Mouse (Mus musculus) telencephalon, adult 2 months (tissue): Measurements from ENCODE around the gene Stoml1.

Experiments used
- DNase-seq: peaks from one replicate; pipeline ENCODE4 v3.0.0-alpha.2; 2011; ENCODE audit warnings: low read depth, low spot score

Stoml1 gene

DNA sequence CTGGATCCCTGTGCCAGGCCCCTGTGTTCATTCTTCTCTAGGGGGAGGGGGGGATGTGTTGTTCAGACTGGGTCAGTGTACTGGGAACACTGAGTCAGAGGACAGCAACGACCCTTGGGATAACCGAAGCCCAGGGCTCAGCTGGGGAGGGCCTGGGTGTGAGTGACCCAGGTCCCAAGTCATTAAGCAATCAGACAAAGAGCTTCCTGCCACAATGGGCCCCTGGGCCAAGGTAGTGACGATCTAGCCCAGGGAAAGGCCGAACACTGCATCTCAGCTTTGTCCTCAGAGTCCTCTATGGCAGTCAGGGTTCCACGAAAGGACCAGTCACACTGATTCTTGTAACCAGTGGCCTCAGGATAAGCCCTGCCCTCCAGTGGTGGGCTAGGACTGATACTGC, 50.2 kb downstream of the Stoml1 start:
- no peak for DNase-seq

DNA sequence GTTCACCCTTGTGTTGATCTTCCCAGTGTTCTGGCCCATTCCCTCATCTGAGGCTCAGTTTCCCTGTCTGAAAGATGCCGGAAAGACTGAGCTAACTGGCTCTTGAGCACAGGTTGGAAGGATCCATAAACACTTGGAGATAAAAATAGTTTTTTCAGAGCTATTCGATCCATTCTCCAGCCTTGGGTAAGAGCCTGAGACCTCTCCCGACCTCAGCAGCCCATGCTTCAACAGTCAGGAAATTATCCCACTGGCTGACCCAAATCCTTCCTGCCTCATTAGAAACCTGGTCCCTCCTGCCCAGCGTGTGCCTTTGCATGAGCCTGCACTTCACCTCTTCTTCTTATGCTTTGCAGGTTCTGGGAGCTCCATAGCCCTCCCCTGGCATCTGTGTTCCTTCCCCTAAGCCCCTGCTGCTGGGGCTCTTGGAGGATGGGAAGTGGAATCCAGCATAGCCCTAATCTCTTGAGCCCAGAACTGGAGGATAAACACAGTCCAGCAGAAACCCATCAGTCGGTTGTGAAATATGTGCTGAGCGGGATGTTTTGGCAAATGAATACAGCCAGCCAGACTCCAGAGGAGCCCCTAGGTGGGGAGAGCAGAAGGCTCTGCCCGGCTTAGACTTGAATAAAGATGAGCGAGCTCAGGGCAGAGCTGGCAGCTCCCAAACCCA, 50.8 kb downstream of the Stoml1 start:
- DNase-seq: no peak

DNA sequence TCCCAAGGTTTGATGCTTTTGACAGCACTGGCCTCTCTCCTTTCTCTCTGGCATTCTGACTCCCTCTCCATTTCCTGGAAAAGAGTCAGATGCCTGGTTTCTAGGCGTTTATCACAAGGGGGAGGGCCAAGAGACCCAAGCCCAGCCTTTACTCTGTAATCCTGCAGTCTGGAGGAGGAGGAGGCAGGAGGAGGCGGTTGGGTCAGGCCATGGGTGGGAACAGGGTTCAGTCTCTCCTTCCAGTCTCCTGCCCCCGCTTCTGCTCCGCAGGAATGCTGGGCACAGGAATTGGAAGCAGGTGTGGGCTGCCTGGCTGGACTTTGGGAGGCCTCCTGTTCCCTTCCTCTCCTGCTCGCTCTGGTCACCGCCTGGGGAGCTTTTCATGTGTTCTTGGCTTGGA, 52.7 kb downstream of the Stoml1 start:
- DNase-seq: no peak

DNA sequence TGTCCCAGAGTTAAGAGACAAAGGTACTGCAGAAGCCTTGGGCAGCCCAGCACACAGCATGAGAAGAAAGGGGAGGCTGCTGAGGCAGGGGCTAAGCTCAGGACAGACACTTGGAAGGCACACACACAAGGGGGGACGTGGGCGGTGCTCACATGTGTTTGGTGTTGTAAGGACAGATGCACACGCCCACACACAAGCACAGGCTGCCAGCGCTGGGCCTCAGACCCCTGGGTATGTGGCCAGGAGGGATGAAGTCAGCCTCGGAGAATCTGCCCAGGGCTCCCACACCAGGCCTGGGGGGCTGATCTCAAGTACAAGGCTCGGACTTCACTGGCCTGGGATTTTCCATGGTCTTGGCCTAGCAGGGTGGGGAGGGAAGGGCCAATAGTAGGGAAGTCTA, 55.4 kb downstream of the Stoml1 start:
- DNase-seq: peak; percentile 27

GRCm38 (mm10) chr9:58310043-58310660, 57.2 kb downstream of the Stoml1 start:
- DNase-seq: no peak

DNA sequence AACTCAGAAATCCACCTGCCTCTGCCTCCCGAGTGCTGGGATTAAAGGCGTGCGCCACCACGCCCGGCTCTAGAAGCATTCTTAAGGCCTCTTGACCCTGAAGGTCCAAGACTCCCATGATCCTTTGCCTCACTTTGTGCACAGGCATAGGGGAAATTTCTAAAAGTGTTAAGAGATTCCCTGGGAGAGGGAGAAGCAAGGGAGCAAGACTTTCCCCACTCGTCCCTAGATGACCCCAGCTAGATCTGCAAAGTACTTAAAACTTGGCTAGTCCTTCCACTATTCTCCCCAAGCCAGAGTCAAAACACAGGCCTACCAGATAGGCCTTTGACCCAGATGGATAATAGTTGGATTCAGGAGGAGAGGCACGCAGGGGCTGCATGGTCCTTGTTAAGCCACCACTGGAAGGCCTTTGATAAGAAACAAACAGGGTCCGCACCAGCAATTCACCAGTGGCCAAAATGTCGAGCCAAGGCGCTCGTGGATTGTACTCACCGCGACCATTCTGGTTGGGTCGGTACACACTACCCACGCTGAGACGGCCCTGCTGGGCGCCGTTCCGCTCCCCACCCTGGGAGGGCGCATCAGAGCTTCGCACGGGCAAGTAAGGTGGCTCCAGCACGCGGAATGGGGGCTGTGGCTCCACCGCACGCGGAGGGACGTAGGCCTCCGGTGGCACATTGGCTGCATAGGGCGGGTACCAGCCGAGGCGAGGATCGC, 58.4 kb downstream of the Stoml1 start:
- DNase-seq: no peak
